Mouse (Mus musculus) embryonic fibroblast, embryonic 13.5 days (primary cell): ENCODE measurements around the gene Jpt1.

Experiments used
- CTCF ChIP-seq: IDR thresholded peaks from 2 replicates; pipeline ENCODE4 v1.5.1; 2011; ENCODE audit warnings: mild to moderate bottlenecking, control low read depth, low read length, moderate library complexity, borderline replicate concordance; ENCODE audit not compliant: insufficient read depth
- POLR2A ChIP-seq: IDR thresholded peaks from 2 replicates; pipeline ENCODE4 v1.6.1; 2011; ENCODE audit warnings: low read depth, mild to moderate bottlenecking, control low read depth, low read length, moderate library complexity

DNA sequence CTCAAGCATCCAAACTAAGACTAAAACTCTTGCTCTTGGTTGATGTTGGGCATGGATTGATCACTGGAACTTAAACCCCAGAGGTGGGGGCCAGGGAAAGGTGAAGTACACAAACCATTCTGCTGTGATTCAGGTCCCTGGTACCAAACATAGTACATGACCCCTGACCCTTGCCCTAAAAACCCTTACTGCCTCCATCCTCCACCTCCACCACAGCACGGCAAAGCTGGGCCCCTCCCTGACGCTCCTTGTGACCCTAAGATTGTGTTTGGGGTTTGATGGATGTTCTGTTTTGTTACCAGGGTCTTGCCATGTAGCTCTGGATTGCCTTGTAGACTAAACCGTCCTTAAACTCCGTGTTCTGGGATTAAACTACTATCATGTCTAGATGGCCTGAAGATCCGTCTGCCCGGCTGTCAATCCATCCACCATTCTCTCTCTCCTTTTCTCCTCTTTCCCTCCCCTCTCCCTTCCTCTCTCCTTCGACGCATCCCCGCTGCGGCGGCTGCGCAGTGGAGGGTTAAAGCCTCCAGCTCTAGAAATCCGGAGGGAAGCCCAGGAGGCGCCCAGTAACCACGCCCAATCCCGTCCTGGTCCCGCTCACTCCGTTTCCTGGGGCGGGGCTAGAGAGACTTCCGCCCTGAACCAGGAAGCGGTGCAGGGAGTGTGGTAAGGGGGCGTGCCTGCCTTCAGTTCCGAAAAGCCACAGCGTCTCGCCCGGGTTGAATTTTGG is 39.0 kb downstream of the Jpt1 start, which contains the start of gene Armc7:
- TF ChIP-seq POLR2A (peak; percentile 94), CTCF (no peak)
